ENCODE assay signal across 10 mouse cellular contexts in genomic region chr9:45421209-45421608, GRCm38 (mm10). TPM values are rescaled to one million over a fixed set of nuclear protein-coding genes. Genes with fewer than 3 reads are reported as not detected.
A peak's percentile ranks its signal among the peaks of the same experiment; 100 is the strongest.
DNase-seq lines count a peak whose midpoint lies in the region; TF ChIP-seq lines count a peak whose summit lies in the region.
"Had no signal": no experiment of that assay in that cellular context is flagged by ENCODE, and none has a peak within 500 bp of the region (broad histone marks: within the 10 kb centered on the region; RNA-seq: fewer than 3 reads in every experiment).

No protein-coding gene starts in this region.

- H3K9me3 ChIP-seq in MEL (replicated peaks; ENCODE audit: insufficient read depth, low read length): no peaks in the 10 kb centered on the region
- H3K9me3 ChIP-seq: heart, embryonic 15.5 days; neural tube, embryonic 12.5 days had no signal

- no peaks in the 10 kb centered on the region for H3K27me3 ChIP-seq in heart, adult 2 months (ENCODE audit: control insufficient read depth, insufficient read depth, low read length)
- no peaks in the 10 kb centered on the region; a peak in 2 of 4 replicates for H3K27me3 ChIP-seq in MEL (ENCODE audit: control insufficient read depth in 1 of 2, insufficient read depth in 2 of 2, low read length in 2 of 2)
- H3K27me3 ChIP-seq in small intestine, adult 2 months (ENCODE audit: control insufficient read depth, insufficient read depth, low read length): no peaks in the 10 kb centered on the region
- H3K27me3 ChIP-seq: neural tube, embryonic 12.5 days had no signal

- no peak for TF ChIP-seq EP300 in heart, adult 2 months (IDR thresholded peaks at IDR 0.05; ENCODE audit: insufficient read depth, low read depth, low read length)
- no peak for TF ChIP-seq EP300 in MEL (IDR thresholded peaks at IDR 0.05; ENCODE audit: low read depth in 1 of 2, low read length in 2 of 2)

- TF ChIP-seq RAD21 in MEL (IDR thresholded peaks at IDR 0.05; ENCODE audit: low read depth, low read length): peak; percentile 29

- no peak overlapping the region for H3K4me3 ChIP-seq in heart, adult 2 months
- no peak overlapping the region for H3K4me3 ChIP-seq in lung, adult 2 months (replicated peaks; ENCODE audit: extremely low read depth, low read depth, low read length)
- no peak overlapping the region for H3K4me3 ChIP-seq in MEL (ENCODE audit: control insufficient read depth in 1 of 2, insufficient read depth in 1 of 2, low read depth in 2 of 2, low read length in 2 of 2)
- no peak overlapping the region for H3K4me3 ChIP-seq in small intestine, adult 2 months (ENCODE audit: low read depth, low read length)
- H3K4me3 ChIP-seq: heart, embryonic 15.5 days; neural tube, embryonic 12.5 days had no signal

- WGBS in heart, adult 2 months: 66% methylated on average over 8 of the region's 8 CpGs
- WGBS in lung, adult 2 months: 69% methylated on average over 8 of the region's 8 CpGs
- 69% methylated on average over 8 of the region's 8 CpGs for WGBS in small intestine, adult 2 months

- H3K27ac ChIP-seq in heart, adult 2 months: no peak overlapping the region
- no peak overlapping the region for H3K27ac ChIP-seq in MEL (ENCODE audit: control insufficient read depth, low read depth, low read length)
- no peak overlapping the region for H3K27ac ChIP-seq in small intestine, adult 2 months (ENCODE audit: insufficient read depth, low read depth, low read length)
- H3K27ac ChIP-seq: heart, embryonic 15.5 days; neural tube, embryonic 12.5 days had no signal

- no peaks in the 10 kb centered on the region for H3K36me3 ChIP-seq in heart, adult 2 months (ENCODE audit: control insufficient read depth, insufficient read depth, low read length)
- H3K36me3 ChIP-seq in MEL (ENCODE audit: control insufficient read depth in 1 of 2, insufficient read depth in 2 of 2, low read length in 2 of 2): no peaks in the 10 kb centered on the region
- H3K36me3 ChIP-seq in small intestine, adult 2 months (ENCODE audit: control insufficient read depth, insufficient read depth, low read length): no peaks in the 10 kb centered on the region
- H3K36me3 ChIP-seq: heart, embryonic 15.5 days; neural tube, embryonic 12.5 days had no signal

- intact Hi-C loops in heart, adult 2 months (cut with DNase I): no loop called here

- H3K9ac ChIP-seq in heart, adult 2 months (ENCODE audit: low read depth, low read length): no peak overlapping the region
- no peak overlapping the region for H3K9ac ChIP-seq in MEL (ENCODE audit: control insufficient read depth, low read depth, low read length, poor library complexity, severe bottlenecking)
- H3K9ac ChIP-seq: heart, embryonic 15.5 days; neural tube, embryonic 12.5 days had no signal

- no peak for DNase-seq in heart, adult 2 months
- DNase-seq in heart, adult 18-20 months: no peak
- no peak for DNase-seq in lung, adult 2 months
- no peak for DNase-seq in lung, postnatal 25 days (ENCODE audit: low spot score)
- peak; percentile 34 for DNase-seq in MEL (ENCODE audit: low read depth, low spot score)
- DNase-seq in urinary bladder, postnatal 4 days (ENCODE audit: low spot score in 2 of 2): no peak
- DNase-seq in spleen, adult 18-20 months: no peak

- no peak for TF ChIP-seq POLR2A in heart, adult 2 months (IDR thresholded peaks at IDR 0.05; ENCODE audit: insufficient read depth, low read depth, low read length)
- no peak for TF ChIP-seq POLR2A in lung, adult 2 months (IDR thresholded peaks at IDR 0.05; ENCODE audit: borderline replicate concordance, extremely low read depth, low read depth, low read length)
- no peak for TF ChIP-seq POLR2A in MEL (IDR thresholded peaks at IDR 0.05; ENCODE audit: control insufficient read depth in 1 of 2, insufficient read depth in 1 of 2, low read depth in 1 of 2, low read length in 2 of 2, poor library complexity in 1 of 2)
- no peak for TF ChIP-seq POLR2A in small intestine, adult 2 months (IDR thresholded peaks at IDR 0.05; ENCODE audit: low read depth, low read length)

- peak; percentile 42 for TF ChIP-seq CTCF in heart, adult 2 months (IDR thresholded peaks at IDR 0.05)
- peak; percentile 19; the same call in 1 of the 2 replicates for TF ChIP-seq CTCF in lung, adult 2 months (IDR thresholded peaks at IDR 0.05; ENCODE audit: insufficient read depth, low read length)
- peak; percentile 53 to 77 (median 67) for TF ChIP-seq CTCF in MEL (IDR thresholded peaks at IDR 0.05 in 2 of 3, conservative IDR thresholded peaks at IDR 0.05 in 1 of 3; ENCODE audit: control insufficient read depth in 1 of 3, insufficient read depth in 1 of 3, low read depth in 2 of 3, low read length in 3 of 3, poor library complexity in 1 of 3, severe bottlenecking in 1 of 3)
- peak; percentile 41; the same call in 1 of the 2 replicates for TF ChIP-seq CTCF in small intestine, adult 2 months (IDR thresholded peaks at IDR 0.05; ENCODE audit: extremely low read depth, insufficient read length, insufficient replicate concordance, low read depth, low read length)

- H3K4me1 ChIP-seq in heart, adult 2 months (ENCODE audit: control insufficient read depth, insufficient read depth, low read length): no peaks in the 10 kb centered on the region; the same call in 1 of the 2 replicates
- peaks cover 4% of the 10 kb centered on the region; the same call in 1 of the 2 replicates for H3K4me1 ChIP-seq in lung, adult 2 months (ENCODE audit: control insufficient read depth, insufficient read depth, low read length)
- no peaks in the 10 kb centered on the region for H3K4me1 ChIP-seq in MEL (ENCODE audit: control insufficient read depth in 1 of 2, insufficient read depth in 2 of 2, low read length in 2 of 2)
- peaks cover 4% of the 10 kb centered on the region; the same call in 1 of the 2 replicates for H3K4me1 ChIP-seq in small intestine, adult 2 months (ENCODE audit: control insufficient read depth, insufficient read depth, insufficient read length, low read length)
- H3K4me1 ChIP-seq: heart, embryonic 15.5 days; neural tube, embryonic 12.5 days had no signal

- no peaks in the 10 kb centered on the region for H3K79me2 ChIP-seq in heart, adult 2 months (replicated peaks; ENCODE audit: control insufficient read depth, insufficient read depth, low read length)
- no peaks in the 10 kb centered on the region for H3K79me2 ChIP-seq in MEL (ENCODE audit: control insufficient read depth, insufficient read depth, low read length, poor library complexity)

TF ChIP-seq in MEL, 35 proteins besides CTCF, POLR2A, EP300 and RAD21:
- TF ChIP-seq TBP (IDR thresholded peaks at IDR 0.05; ENCODE audit: low read depth, low read length): no peak
- TF ChIP-seq MXI1 (IDR thresholded peaks at IDR 0.05; ENCODE audit: low read depth, low read length): no peak
- no peak for TF ChIP-seq MAX (IDR thresholded peaks at IDR 0.05; ENCODE audit: low read length)
- no peak for TF ChIP-seq CHD1 (IDR thresholded peaks at IDR 0.05; ENCODE audit: low read depth, low read length)
- peak; percentile 30 for TF ChIP-seq SMC3 (IDR thresholded peaks at IDR 0.05; ENCODE audit: low read depth, low read length)
- TF ChIP-seq KAT2A (conservative IDR thresholded peaks at IDR 0.05; ENCODE audit: low read depth, low read length): no peak
- TF ChIP-seq CHD2 (IDR thresholded peaks at IDR 0.05; ENCODE audit: low read length): no peak
- TF ChIP-seq GABPA (IDR thresholded peaks at IDR 0.05; ENCODE audit: low read depth, low read length): no peak
- no peak for TF ChIP-seq ZMIZ1 (IDR thresholded peaks at IDR 0.05; ENCODE audit: low read depth, low read length)

RNA-seq across cellular contexts. Expression of gene Dscaml1, which starts 5.2 kb away (rescaled TPM):
- not detected for total RNA-seq in heart, adult 2 months (2021)
- 0.03 and 0.14 TPM in 2 replicates for polyA plus RNA-seq in heart, adult 2 months (2012; rRNA removed)
- under 1 TPM in 1 of 2 experiments, not detected in 1; 0.28 TPM for total RNA-seq in heart, adult 18-20 months (2021)
- polyA plus RNA-seq in lung, adult 2 months (2012; rRNA removed): 0.35 and 0.38 TPM in 2 replicates
- not detected in 2 replicates for total RNA-seq in MEL (2012; rRNA removed)
- polyA plus RNA-seq in MEL (2012; ENCODE audit: insufficient read depth in 1 of 2, insufficient read length in 2 of 2, low read depth in 1 of 2, low replicate concordance in 2 of 2, missing spikeins in 1 of 2): not detected
- 0.48 and 0.62 TPM in 2 replicates for polyA plus RNA-seq in small intestine, adult 2 months (2012; rRNA removed)

RNA-seq across cellular contexts. Expression of gene Fxyd2, which starts 21.7 kb away (rescaled TPM):
- 1 to 10 TPM; 2.8 to 3.3 TPM for total RNA-seq in heart, adult 2 months (2021)
- polyA plus RNA-seq in heart, adult 2 months (2012; rRNA removed): 4.2 and 9.7 TPM in 2 replicates
- total RNA-seq in heart, adult 18-20 months (2021): 1 to 10 TPM; 2.6 to 7.9 TPM
- 8.5 and 8.8 TPM in 2 replicates for polyA plus RNA-seq in lung, adult 2 months (2012; rRNA removed)
- not detected in 2 replicates for total RNA-seq in MEL (2012; rRNA removed)
- polyA plus RNA-seq in MEL (2012; ENCODE audit: insufficient read depth in 1 of 2, insufficient read length in 2 of 2, low read depth in 1 of 2, low replicate concordance in 2 of 2, missing spikeins in 1 of 2): not detected
- 2.3 and 4.6 TPM in 2 replicates for polyA plus RNA-seq in small intestine, adult 2 months (2012; rRNA removed)

RNA-seq across cellular contexts. Expression of gene Fxyd6, which starts 51.2 kb away (rescaled TPM):
- 10 to 100 TPM; 13.8 to 14.2 TPM for total RNA-seq in heart, adult 2 months (2021)
- 40.8 and 51.2 TPM in 2 replicates for polyA plus RNA-seq in heart, adult 2 months (2012; rRNA removed)
- total RNA-seq in heart, adult 18-20 months (2021): 10 to 100 TPM; 15.0 TPM
- 19.8 and 31.7 TPM in 2 replicates for polyA plus RNA-seq in lung, adult 2 months (2012; rRNA removed)
- not detected in 2 replicates for total RNA-seq in MEL (2012; rRNA removed)
- polyA plus RNA-seq in MEL (2012; ENCODE audit: insufficient read depth in 1 of 2, insufficient read length in 2 of 2, low read depth in 1 of 2, low replicate concordance in 2 of 2, missing spikeins in 1 of 2): not detected
- 18.9 and 20.6 TPM in 2 replicates for polyA plus RNA-seq in small intestine, adult 2 months (2012; rRNA removed)

Comparison
In these comparisons a context has a peak if more than half of its experiments do, and no peak if none do; other contexts are left out.
1. RNA of gene Fxyd6, which starts 51.2 kb away (polyA plus RNA-seq): 40.8 to 51.2 TPM in heart, adult 2 months, 19.8 to 31.7 TPM in lung, adult 2 months and 18.9 to 20.6 TPM in small intestine, adult 2 months; not detected in MEL; every median in the first group is over 10 times any median in the second.
2. Peak in every context shown above with its lines, with median percentiles within 50 percentile points of each other: CTCF ChIP-seq.